Mouse (Mus musculus) embryo, embryonic 11.5 days (tissue): Measurements from ENCODE around the gene Traf3ip2.

Experiments
- DNase-seq: peaks from one replicate; pipeline ENCODE4 v3.0.0-alpha.2; 2012; ENCODE audit warnings: low read depth, low spot score

Gene Traf3ip2

DNA sequence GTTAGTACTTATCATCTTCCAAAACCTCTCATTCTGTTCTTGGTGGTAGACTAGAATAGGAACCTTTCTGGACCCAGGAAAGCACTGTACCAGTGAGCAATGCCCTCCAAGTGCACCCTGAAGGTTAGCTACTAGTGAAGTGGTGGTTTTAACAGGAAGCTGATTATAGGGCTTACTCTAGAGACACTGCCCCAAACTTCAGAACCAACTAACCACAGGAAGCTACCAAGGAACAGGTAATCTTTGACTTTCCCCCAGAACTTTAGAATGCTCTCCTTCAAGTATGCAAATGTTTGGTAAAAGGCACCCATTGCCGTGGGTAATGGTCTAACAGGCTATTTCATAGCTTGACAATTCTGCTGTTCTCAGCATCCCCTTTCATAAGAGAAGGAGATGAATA lies 12.6 kb upstream of the Traf3ip2 start:
- DNase-seq: no peak

GRCm38 (mm10) chr10:39601068-39601467 lies 11.7 kb upstream of the Traf3ip2 start:
- DNase-seq: no peak

GRCm38 (mm10) chr10:39606434-39606833 lies 6.3 kb upstream of the Traf3ip2 start:
- no peak for DNase-seq

GRCm38 (mm10) chr10:39611234-39611633 lies 1.5 kb upstream of the Traf3ip2 start:
- no peak for DNase-seq

DNA sequence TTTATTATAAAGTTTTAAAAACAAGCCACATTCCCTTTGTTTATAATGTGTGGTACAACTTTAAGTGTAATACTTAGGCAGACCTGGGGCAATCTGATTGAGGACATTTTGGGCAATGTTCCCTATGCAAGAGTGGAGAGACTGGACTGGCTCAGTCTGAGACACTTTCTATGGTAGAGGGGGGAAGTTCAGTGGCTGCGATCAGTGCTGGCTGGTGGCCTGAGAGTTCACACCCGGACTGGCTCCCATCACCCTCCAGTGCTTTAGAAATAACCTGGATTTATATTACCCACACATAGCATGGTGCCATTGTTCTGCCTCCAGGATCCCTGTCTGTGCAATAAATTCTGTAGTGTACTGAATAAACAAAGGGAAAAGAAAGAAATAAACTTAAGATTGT lies 603 bp upstream of the Traf3ip2 start:
- DNase-seq: no peak

- peak; percentile 27 for DNase-seq
These were observed 476 bp downstream of the Traf3ip2 start for GRCm38 (mm10) chr10:39612989-39613831.

DNA sequence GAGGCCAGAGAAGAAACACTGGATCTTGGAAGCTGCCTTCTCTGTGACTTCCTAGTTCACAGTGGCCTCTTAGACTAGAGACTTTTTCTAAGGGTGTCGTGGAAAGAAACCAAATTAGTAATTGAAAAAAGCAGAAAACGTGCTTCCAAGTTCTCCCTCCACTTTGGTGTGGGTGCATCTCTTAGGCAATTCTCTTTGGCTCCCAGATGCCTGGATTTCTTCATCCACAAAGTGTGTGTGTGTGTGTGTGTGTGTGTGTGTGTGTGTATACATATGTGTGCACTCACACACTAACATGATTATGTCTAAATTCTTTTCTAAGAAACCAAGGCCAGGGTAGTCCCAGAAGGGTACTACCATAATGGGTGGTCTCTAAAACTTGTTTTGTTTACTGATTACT lies 1.2 kb downstream of the Traf3ip2 start:
- DNase-seq: no peak

DNA sequence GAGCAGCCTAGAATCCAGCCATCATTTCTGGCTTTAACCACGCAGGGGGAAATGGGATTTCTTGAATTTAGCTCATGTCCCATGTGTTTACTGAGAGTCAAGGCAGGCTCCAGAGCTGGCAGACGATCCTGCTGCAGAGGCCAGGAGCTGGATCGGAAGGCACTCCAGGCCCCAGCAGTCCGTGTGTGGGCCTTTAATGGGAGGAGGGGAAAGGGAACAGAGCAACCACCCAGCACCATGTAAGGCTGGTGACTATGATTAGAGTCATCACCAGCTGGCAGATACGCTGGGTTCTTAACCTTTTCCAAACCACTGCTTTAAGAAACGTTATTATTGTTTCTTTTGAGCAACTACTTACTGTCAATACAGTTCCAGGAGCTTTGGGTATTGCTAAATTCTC lies 1.9 kb downstream of the Traf3ip2 start:
- no peak for DNase-seq

GRCm38 (mm10) chr10:39615531-39616229 lies 2.9 kb downstream of the Traf3ip2 start:
- no peak for DNase-seq

DNA sequence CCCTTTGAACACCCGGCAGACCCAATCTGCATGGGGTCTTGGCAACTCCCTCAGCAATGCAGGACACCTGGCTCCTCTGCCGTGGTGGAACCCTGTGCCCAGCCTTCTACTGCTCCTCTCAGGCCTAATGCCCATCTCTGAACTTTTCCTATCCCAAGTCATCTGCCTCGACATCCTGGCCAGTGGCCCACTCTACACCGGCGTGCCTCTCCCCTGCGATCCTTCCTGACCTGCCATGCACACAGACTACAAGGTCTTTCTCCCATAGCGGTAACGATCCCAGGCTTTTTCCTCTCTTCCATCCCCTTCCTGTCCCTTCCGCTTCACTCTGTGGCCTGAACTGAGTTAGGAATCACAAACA lies 3.5 kb downstream of the Traf3ip2 start:
- DNase-seq: no peak

DNA sequence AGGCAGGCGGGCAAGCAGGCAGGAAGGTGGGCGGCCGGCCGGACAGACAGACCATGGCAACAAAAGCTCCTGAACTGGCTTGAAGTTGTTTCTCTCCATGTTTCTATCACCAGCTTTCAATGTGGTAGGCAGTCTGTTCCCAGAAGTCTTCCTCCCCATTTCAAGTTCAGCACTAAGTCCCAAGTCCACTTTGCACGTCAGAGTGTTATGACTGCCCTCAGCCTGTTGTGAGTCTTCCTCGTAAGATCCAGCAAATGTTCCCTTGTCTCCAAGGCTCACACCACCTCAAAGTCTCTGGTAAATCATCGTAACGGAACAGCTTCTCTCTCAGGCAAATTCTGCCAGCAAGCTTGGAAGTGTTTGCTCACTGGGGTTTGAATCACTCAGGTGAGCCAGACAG lies 3.9 kb downstream of the Traf3ip2 start:
- no peak for DNase-seq

DNA sequence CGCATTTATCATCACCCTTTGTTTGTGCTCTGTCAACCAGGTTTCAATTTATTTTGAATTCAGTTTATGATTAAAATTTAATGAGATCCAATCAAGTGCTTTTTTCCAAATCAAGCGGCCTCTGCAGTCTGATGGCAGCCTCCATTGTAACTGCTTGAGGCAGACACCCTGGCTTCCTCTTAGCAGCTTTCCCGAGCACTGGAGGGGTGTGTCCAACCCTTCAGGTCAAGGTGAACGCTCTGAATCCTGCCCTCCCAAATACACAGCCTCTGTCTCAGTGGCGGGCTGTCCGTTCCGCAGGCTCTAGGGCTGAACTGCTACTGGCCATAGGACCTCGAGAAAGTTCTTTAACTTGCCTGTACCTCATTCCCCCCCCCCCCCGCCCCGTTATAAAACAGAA lies 5.7 kb downstream of the Traf3ip2 start:
- no peak for DNase-seq

GRCm38 (mm10) chr10:39620626-39621025 lies 7.9 kb downstream of the Traf3ip2 start:
- no peak for DNase-seq

GRCm38 (mm10) chr10:39623806-39624205 lies 11.1 kb downstream of the Traf3ip2 start:
- DNase-seq: no peak

DNA sequence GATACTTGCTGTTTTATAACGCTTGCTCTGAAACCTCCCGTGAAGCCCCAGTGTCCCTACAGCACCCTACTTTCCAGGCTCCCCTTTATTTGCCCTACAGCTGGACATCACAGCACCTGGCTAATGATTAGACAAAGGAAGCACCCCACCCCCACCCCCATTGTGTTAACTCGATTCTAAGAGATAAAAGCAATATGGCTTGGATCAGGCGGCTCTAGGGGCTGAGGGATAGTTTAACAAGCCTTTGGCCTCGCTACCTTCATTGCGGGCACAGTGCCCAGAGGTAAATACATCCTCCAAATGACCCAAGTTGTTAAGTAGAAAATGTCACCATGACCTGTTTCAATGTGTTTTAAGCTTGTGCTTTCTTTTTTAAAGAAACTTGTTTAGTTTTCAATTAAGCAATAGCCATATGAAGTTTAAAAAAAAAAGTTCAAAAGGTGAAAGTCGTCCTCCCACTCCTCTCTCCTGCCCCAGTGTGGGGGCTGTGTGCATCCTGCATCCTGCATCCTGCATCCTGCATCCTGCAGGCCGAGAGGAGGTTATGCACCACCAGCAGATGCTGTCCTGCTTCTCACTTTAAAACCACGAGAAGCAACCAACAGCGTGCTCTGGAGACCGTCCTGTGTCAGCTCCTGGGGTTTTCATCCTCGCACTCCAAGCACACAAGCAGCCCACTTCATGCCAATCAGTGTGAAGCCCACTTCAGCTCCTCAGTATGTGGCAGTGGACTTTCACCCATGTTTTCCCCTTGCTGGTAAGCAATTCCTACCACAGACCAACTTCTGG lies 12.3 kb downstream of the Traf3ip2 start:
- no peak for DNase-seq

- no peak for DNase-seq
These were observed 13.0 kb downstream of the Traf3ip2 start for GRCm38 (mm10) chr10:39625626-39626260.

DNA sequence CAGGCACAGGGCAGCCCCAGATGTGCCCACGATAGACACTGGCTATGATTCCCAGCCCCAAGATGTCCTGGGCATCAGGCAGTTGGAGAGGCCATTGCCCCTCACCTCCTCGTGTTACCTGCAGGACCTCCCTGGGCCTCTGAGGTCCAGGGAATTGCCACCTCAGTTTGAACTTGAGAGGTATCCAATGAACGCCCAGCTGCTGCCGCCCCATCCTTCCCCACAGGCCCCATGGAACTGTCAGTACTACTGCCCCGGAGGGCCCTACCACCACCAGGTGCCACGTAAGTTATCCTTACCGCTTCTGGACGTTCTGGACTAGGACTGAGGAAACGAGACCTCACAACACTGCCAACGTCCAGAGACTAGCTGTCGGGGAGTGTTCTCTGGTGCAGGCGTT lies 13.6 kb downstream of the Traf3ip2 start:
- DNase-seq: no peak

DNA sequence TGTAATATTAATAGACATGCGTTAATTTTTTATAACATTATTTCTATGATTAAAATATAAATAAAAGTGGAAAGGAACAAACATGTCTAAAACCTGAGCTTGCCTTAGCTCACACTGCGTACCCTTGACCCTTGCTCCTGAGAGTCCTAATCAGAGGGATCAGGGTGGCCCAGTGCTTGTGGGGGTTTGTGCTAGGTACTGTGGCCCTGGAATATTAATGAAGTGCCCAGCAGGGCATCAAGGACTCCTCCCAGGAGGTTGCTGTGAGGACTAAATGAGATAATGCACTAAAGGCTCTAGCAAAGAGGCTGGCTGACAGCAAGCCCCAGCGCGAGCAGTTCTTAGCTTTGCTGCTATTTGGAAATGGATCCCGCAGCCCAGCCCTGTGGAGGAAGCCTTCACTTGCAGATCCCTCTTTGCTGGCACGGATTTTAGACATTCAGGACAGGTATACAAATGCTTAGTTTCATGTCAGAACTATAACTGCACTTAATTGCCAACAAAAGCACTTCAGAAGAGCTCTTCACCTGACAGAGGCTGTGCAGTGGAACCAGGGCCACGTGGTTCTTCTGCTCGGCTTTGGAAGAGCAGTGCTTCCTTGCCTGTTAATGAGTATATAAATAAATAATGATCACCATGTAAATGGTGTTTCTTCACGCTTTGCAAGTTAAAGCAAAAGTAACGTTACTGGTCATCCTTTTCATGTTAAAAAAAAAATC lies 16.2 kb downstream of the Traf3ip2 start:
- DNase-seq: no peak

- no peak for DNase-seq
These were observed 17.2 kb downstream of the Traf3ip2 start for GRCm38 (mm10) chr10:39629746-39630552.

DNA sequence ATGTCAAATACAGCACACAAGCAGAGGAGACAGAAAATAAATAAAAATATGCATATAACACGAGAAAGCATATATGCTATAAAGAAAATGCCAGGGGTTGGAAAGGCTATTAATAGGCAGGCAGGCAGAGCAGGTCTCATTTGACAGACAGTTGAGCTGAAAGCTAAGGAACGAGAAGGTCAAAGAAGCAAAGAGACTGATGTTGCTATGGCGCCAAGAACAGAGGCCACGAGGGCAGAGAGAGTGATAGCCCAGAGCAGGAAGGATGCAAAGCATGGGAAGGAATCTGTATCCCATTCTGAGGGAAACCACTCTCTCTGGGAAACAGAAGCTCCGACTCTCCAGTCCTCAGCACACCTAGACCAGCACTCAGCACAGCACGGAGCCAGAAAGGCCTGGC lies 18.1 kb downstream of the Traf3ip2 start:
- DNase-seq: no peak
